Mouse (Mus musculus) heart, adult 10 weeks (tissue): ENCODE measurements around the gene Zfp708. TPM values are rescaled to one million over a fixed set of nuclear protein-coding genes. Genes with fewer than 3 reads are reported as not detected.

Experiments
- polyA plus RNA-seq: library from polyadenylated mRNA; stranded (reverse); fragments of 350-450 nt; fragmentation: Illumina TruSeq; extraction: RNeasy Lipid Tissue Mini Kit (QIAGEN cat#74804); gene quantifications from one replicate; pipeline ENCODE4 v1.2.3, GENCODE M21; 2014; ENCODE audit warnings: low read depth, low replicate concordance

Gene Zfp708
- 2.9 TPM for polyA plus RNA-seq

GRCm38 (mm10) chr13:67097876-67098275, at the start of gene Zfp708:
Gene Zfp708 (minus strand): TSS chr13:67097976.

DNA sequence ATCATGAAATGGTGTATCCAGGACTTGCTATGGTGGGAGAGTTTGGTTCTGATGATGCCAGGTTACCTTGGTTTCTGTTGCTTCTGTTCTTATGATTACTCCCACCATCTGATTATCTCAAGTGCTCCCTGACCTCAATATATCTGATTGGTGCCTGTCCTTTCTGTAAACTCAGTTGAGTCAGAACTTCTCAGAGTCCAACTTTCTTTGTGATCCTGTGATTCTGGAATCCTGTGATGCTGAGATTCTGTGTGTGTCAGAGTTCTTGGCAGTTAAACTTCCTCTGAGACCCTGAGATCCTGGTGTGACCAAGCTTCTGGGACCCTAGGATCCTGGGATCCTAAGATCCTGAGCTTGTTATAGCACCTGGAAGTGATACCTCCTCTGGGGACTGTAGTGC, 23.6 kb upstream of the Zfp708 start, which contains the start of gene Zfp759:
Zfp759 (plus strand) TSS at position 301 of the 400 bp plus-strand sequence.

DNA sequence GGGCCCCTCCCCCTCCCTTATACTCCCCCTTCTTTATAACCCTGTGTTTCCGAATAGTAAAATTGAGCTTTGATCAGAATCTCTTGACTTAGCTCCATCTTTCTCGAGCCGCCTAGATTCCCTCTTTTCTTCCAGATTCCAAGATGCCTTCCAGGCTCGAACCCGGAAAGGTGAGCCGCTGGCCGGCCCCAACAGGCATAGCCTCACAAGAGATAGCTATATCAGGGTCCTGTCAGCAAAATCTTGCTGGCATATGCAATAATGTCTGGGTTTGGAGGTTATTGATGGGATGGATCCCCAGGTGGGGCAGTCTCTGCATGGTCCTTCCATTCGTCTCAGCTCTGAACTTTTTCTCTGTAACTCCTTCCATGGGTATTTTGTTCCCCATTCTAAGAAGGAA, 18.4 kb upstream of the Zfp708 start, which contains the start of gene Rslcan18:
Rslcan18 (minus strand) TSS at position 101 of the 400 bp plus-strand sequence.

GRCm38 (mm10) chr13:67108194-67108820, 10.5 kb upstream of the Zfp708 start, which contains the start of gene Gm28557:
Gene Gm28557 (minus strand): TSS chr13:67108604.

DNA sequence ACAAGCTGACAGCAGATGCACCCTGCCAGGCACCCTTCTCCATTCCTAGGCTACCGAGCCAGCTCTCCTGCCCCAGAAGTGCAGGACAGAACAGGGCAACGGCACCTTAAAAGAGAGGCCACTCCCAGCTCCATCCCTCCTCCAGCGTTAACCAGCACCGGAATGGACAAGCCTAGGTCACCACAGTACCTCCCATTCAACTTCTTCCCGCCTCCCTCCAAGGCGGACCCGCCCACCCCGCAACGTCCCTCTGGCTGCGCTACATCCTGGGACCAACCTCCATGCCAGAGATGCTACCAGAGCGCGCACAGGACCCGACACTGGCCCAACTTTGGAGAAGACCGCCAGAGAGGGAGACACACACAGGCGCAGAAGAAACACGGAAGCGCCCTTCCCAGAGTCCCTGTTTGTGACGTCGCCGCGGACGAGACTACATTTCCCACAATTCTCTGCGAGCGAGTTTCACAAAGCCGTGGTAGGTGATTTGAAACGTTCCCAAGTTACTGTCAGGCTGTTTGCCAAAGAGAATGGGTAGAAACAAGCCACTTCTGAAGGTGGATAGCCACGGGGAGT, 36.9 kb downstream of the Zfp708 start, which contains the start of gene Zfp712:
Zfp712 (minus strand) TSS at position 385 of the 573 bp plus-strand sequence.

Other genes starting within 250 kb of the Zfp708 start
- 1.4 TPM for gene Gm10767, start 193.1 kb downstream of the Zfp708 start, polyA plus RNA-seq
- 1.6 TPM for gene Zfp712, start 36.8 kb downstream of the Zfp708 start, polyA plus RNA-seq
- 1.9 TPM for gene Gm28557, start 10.6 kb upstream of the Zfp708 start, polyA plus RNA-seq
- 1.0 TPM for gene Rslcan18, start 18.3 kb upstream of the Zfp708 start, polyA plus RNA-seq
- 3.1 TPM for gene Zfp759, start 23.7 kb upstream of the Zfp708 start, polyA plus RNA-seq
- gene Rsl1, start 75.2 kb upstream of the Zfp708 start, polyA plus RNA-seq: 4.3 TPM
- 0.63 TPM for gene Zfp455, start 96.5 kb upstream of the Zfp708 start, polyA plus RNA-seq
- 0.99 TPM for gene Zfp458, start 180.5 kb upstream of the Zfp708 start, polyA plus RNA-seq
- gene Zfp457, start 208.5 kb upstream of the Zfp708 start, polyA plus RNA-seq: 2.1 TPM
- gene Zfp595, start 234.6 kb upstream of the Zfp708 start, polyA plus RNA-seq: 2.4 TPM